Mouse (Mus musculus) CH12F3 (cell line): ENCODE measurements around the gene 1700109H08Rik.
"Not testable (repeated sequence)": the region's sequence is repeated elsewhere in the genome, so short reads cannot be mapped to it uniquely, and the experiment has no call there.

Experiments used
- in situ Hi-C: fragments of 300-500 bp; cut with MboI; formaldehyde crosslinking; loops from 2 replicates; pipeline ENCODE4 v1.14.3; 2020; ENCODE audit warnings: low sequenced_read_pairs

Gene 1700109H08Rik

GRCm38 (mm10) chr5:3571266-3571665, at the start of gene 1700109H08Rik:
1700109H08Rik (plus strand) TSS chr5:3571566.
- in situ Hi-C loops, result no loop called here

GRCm38 (mm10) chr5:3521741-3522140, 49.6 kb upstream of the 1700109H08Rik start:
- in situ Hi-C loops, result no loop called here

- in situ Hi-C loops, result no loop called here
Observed at GRCm38 (mm10) chr5:3522826-3523225, 48.5 kb upstream of the 1700109H08Rik start.

- in situ Hi-C loops, result no loop called here
Observed at GRCm38 (mm10) chr5:3527041-3527691, 44.2 kb upstream of the 1700109H08Rik start.

- in situ Hi-C loops, result no loop called here
Observed at GRCm38 (mm10) chr5:3529585-3530189, 41.7 kb upstream of the 1700109H08Rik start.

DNA sequence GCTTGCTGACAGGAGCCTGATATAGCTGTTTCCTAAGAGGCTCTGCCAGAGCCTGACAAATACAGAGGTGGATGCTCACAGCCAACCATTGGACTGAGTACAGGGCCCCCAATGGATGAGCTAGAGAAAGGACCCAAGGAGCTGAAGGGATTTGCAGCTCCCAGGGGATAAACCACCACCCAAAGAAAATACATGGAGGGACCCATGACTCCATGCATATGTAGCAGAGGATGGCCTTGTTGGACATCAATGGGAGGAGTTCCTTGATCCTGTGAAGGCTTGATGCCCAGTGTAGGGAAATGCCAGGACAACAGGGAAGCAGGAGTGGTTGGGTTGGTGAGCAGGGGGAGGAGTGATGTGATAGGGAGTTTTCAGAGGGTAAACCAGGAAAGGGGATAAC, 39.3 kb upstream of the 1700109H08Rik start:
- in situ Hi-C loops, result not testable (repeated sequence)

DNA sequence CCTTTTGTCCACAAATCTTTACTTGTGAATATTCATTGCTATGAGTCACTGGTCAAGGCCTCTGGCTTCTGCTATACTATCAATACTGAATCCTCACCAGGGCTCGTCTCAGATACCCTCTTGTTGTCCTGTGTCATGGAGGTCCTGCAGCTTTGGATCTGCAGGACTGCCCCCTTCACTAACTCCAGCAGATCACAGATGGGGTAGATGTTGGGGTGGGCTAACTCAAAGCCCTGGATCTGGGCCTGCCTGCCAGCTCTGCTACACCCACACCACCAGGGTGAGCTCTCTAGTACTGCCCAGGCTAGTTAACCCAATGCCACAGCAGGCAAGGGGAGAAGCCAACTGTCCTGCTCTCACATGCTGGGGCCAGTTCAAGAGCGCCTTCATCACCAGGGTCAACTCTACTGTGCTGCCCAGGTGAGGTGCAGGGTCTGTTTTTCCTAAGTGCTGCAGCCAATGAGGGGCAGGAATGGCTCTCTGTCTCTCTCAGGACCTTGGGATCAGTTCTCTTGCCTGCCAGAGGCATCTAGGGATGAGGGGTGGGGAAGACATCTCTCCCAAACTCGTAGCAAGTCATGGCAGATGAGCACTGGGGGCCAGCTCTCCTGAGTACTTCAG, 34.7 kb upstream of the 1700109H08Rik start:
- in situ Hi-C loops, result no loop called here

DNA sequence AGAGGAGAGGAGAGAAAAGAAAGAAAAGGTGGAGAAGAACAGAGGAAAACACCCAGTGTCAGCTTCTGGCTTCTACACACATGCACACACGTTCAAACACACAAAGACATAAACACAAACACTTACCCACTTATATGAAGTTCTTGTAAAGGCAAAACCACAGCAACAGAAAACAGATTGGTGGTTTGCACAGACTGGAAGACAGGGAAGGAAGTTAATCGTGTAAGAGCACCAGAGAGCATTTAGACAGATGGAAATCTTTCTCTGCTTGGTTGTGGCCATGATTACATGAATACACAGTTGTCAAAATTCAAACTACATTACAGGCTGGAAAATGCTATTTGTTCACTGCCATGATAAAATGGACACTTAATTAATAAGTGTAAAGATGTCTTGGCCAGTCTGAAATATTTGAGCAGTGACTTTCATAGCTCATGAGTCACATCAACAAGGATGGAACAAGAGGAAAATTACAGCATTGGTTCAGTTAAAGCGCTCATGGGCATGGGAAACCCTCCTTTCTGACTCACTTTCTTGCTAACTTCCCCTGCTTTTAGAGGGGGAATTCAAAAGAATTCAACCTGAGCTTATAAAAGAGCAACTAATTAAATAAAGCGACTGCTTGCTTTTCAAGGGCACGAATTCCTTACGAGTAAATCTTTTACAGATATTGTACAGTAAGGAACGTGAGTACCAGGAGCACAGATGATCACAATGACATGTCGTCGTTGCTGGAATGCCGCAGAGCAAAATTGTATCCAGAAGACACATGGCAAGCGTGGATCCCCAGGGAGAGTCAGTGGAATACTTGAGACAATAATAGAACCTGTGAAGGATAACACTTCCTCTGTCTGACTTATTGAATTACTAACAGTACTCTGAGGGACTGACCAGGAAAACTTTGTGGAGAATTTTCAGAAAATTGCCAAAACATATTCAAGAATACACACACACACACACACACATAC, 32.6 kb upstream of the 1700109H08Rik start:
- in situ Hi-C loops, result no loop called here

GRCm38 (mm10) chr5:3541871-3542270, 29.5 kb upstream of the 1700109H08Rik start:
- in situ Hi-C loops, result no loop called here

- in situ Hi-C loops, result no loop called here
Observed at GRCm38 (mm10) chr5:3543629-3544479, 27.5 kb upstream of the 1700109H08Rik start, which contains the start of gene Fam133b. Fam133b (plus strand) TSS chr5:3543833.

DNA sequence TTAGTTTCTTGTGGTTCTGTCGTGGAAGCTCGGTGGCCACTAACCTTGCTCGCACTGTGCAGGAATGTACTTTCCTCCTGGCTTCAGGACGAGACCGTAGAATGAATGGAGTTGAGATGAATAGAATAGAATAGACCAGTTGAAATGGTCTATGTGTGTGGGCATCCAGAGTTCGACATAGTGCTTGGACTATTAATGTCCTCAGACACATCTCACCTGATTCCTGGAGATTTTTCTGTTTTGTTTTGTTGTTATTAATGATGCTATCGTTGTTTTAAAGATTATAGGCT, 26.9 kb upstream of the 1700109H08Rik start:
- in situ Hi-C loops, result no loop called here

DNA sequence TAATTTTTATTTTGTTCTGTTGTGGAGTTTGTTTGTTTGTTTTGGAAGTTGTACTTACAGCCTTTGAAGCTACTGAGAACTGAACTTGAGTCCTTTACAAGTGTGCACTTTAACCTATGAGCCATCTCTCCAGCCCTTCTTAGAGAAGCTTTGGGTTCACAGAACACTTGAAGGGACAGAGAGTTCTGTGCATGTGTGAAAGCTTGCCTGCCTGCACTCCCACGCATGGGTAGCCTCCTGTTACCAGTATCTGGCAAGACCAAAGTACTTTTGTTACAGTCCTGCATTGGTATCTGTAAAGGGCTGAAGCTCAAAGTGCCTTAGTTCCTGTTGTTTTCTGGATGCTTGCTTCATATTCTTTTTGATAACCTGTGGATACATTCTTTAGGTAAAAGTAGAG, 25.1 kb upstream of the 1700109H08Rik start:
- in situ Hi-C loops, result no loop called here

DNA sequence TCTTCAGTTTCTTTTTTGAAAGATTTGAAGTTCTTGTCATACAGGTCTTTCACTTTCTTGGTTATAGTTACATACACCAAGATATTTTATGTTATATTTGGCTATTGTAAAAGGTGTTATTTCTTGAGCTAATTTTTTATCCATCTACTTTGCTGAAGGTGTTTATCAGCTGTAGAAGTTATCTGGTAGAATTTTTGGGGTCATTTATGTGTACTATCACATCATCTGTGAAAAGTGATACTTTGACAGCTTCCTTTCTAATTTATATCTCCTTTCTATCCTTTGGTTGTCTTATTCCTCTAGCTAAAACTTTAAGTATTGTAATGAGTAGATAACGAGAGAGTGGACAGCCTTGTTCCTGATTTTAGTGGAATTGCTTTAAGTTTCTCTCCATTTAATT, 19.9 kb upstream of the 1700109H08Rik start:
- in situ Hi-C loops, result no loop called here

DNA sequence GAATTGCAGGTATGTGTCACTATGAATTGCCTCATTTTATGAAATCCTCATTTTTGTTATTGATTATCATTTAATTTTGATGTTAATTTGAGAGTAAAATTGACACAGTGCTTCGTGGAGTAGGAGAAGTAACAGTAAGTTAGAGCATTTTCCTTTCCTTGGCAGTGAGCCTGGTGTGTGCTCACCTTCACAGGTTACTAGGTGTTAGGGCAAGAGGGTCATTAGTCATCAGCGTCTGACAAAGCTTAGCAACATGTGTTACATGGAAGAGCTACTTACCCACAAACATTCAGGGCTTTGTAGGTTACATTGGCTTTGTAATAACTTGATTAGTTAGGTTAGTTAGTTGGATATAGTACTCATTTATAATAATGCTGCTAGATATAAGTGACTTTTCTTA, 17.2 kb upstream of the 1700109H08Rik start:
- in situ Hi-C loops, result no loop called here

DNA sequence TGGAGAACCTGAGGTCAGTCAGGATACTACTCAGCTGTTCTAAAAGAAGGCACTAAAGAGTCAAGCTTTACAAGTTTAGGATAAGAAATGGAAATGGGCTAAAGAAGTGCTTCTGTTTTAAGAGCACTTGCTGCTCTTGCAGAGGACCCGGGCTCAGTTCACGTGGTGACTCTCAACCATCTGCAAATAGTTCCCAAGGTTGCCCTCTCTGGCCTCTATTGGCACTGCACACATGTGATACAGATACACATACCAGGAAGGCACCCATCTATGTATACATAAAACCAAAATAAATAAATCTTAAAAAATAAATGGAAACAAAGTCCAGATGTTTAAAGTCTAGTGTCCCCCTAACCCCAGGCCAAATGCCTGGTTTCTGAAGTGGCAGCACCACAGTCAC, 3.5 kb downstream of the 1700109H08Rik start:
- in situ Hi-C loops, result no loop called here

GRCm38 (mm10) chr5:3577939-3578338, 6.6 kb downstream of the 1700109H08Rik start:
- in situ Hi-C loops, result no loop called here

DNA sequence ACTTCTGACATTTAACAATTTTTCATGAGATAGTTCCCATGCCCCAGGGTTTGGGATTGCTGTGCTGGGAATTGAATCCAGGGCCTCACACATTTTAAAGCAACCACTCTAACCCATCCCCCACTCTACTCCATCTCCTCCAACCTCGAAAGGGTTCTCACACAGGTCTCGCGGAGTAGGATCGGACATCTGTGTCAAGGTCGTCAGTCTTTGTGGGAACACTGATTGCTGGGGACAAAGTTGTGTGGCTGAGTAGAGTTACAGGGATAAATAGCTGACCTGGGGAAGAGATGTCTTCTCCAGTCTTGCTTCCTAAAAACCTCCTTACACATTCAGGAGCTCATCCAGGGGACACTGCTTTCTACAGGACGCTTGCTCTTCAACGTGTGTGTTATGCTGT, 7.7 kb downstream of the 1700109H08Rik start:
- in situ Hi-C loops, result no loop called here

- in situ Hi-C loops, result no loop called here
Observed at GRCm38 (mm10) chr5:3595693-3596398, 24.5 kb downstream of the 1700109H08Rik start, which contains the start of gene Pex1. Pex1 (plus strand) TSS chr5:3596066.

DNA sequence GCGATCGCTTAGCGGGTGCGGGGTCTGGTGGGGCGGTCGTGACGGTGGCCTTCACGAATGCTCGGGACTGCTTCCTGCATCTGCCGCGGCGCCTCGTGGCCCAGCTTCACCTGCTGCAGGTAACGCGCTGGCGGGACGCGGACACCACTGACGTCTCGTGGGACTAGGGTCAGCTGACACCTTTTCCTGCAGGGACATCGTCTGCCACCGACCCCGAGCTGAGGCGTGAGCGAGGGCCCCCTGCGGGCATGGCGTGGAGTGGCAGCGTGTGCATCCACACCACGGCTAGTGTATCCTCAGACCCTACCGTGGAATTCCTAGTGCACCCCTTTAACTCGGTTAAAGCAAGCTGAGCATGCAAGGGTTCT, 25.0 kb downstream of the 1700109H08Rik start, which contains the start of gene Rbm48:
TSS of gene Rbm48 (minus strand) at position 187 of the 368 bp plus-strand sequence.
- in situ Hi-C loops, result no loop called here

DNA sequence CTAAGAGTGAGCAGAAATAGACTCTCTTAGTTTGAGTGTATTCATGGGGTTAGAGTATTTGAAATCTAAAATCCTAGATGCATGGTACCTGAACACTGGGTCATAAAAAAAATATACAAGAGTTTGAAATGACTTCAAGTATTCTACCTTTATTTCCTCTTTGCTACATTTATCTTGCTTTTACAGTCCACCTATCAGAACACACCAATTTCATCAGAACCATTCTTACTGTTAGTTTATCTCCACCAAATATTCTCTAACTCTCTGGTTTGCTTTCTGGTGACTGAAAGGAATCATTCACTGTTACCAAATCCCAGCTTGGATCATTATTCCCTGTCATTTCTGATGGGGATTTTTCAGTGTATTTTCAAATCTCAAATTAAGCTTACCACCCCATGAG, 25.8 kb downstream of the 1700109H08Rik start:
- in situ Hi-C loops, result no loop called here
